Mouse (Mus musculus) ES-E14 (cell line): ENCODE measurements around the gene 3110082I17Rik.

Experiments
- ZC3H11A ChIP-seq: IDR thresholded peaks from 2 replicates; pipeline ENCODE4 v1.6.1; 2012; ENCODE audit warnings: low read depth, mild to moderate bottlenecking, inconsistent platforms, low read length, borderline replicate concordance
- ZNF384 ChIP-seq: IDR thresholded peaks from 2 replicates; pipeline ENCODE4 v1.6.1; 2012; ENCODE audit warnings: low read depth, low read length, inconsistent platforms

GRCm38 (mm10) chr5:139332590-139333272, 127.6 kb downstream of the 3110082I17Rik start:
- TF ChIP-seq ZC3H11A (no peak), ZNF384 (no peak)
